Mouse (Mus musculus) layer of hippocampus, postnatal 14 days (tissue): ENCODE results near the gene Slc44a5. TPM values are rescaled to one million over a fixed set of nuclear protein-coding genes. Genes with fewer than 3 reads are reported as not detected.
A peak's percentile ranks its signal among the peaks of the same experiment; 100 is the strongest.
"Not testable (repeated sequence)": the region's sequence is repeated elsewhere in the genome, so short reads cannot be mapped to it uniquely, and the experiment has no call there.

ENCODE experiments used
- DNase-seq, 2 experiments: peaks; one replicate each; pipeline ENCODE4 v3.0.0; 2021 to 2022; ENCODE audit warnings: low spot score in 2 of 2, mixed read lengths in 1 of 2
- total RNA-seq, 2 experiments: library from RNA; stranded (reverse); gene quantifications; 2 replicates each; pipeline ENCODE4 v1.2.3; 2021

Slc44a5 gene
- total RNA-seq, 2 experiments from 2014 or later = 43.2 to 44.9 TPM

- peak; percentile 32 to 65 for DNase-seq
Measured at GRCm38 (mm10) chr3:153968549-153968948, 4.7 kb upstream of the Slc44a5 start.

DNA sequence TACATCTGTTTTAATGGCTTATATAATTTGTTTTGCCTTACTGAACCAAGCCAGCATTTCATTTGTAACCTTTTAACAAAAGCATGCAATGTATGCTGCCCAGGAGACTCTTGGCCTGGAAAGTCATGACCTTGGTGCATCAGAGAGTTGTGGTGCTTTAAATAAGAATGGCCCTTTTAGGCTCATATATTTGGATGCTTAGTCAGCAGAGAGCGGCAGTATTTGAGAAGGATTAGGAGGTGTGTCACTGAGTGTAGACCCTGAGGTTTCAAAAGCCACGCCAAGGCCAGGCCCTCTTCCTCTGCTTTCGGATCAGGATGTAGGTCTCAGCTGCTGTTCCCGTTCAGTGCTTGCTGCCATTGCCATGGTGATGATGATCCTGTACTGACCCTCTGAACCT, 3.8 kb upstream of the Slc44a5 start:
- DNase-seq = no peak

DNA sequence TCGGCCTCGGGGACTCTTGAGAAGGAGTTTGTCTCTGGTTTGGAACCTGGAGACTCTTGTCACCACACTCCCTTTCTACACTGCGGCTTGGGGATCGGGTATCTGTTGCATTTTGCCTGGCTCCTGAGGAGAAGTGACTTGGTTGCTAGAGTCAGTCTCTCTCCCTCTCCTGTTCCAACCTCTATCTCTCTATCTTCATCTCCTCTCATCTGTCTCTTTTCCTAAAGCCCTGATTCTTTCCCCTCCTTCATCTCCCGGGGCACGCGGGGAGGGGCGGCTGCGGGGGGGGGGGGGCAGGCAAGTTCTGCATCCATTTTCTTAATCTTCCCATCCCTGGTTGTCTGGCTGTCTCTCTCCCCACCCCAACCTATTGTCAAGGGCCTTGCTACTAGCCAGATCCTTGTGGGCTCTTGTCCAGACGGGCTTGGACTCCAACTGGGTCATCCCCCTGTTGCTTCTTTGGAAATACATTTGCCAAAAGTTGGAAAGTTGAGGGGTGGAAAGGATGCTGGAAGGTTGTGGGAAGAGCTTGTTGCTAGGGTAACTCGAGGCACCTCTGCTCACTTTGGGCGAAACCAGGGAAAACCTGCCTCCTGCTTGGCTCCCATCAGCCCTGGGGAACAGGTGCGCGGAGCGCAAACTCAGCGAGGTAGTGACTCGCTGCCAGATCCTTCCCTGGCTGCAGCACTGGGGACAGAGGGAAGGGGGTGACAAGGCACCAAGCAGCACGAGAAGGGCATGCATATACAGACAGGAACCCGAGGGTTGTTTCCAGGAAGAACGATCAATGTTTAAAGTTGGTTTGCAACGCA, 919 bp downstream of the Slc44a5 start:
- peak; percentile 27 to 36 for DNase-seq

GRCm38 (mm10) chr3:153975060-153975459, 1.8 kb downstream of the Slc44a5 start:
- DNase-seq = peak; percentile 19 to 41

DNA sequence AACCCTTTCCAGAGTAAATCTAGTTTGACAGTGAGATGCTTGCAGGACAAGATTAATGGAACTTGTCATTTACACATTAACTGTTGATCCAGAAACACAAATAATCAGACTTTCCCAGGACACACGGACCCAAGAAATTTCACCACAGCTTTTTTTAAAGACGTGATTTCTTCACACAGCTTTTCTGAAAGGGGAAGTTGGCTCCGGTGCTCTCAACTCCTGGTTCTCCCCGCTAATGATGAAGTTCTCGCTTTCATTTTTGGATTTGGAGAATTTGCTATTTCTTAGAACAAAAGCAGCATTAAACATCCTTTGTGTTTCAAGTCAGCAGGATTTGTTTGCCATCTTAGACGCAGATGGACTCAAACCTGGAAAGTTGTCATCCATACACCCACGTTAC, 2.6 kb downstream of the Slc44a5 start:
- no peak for DNase-seq

DNA sequence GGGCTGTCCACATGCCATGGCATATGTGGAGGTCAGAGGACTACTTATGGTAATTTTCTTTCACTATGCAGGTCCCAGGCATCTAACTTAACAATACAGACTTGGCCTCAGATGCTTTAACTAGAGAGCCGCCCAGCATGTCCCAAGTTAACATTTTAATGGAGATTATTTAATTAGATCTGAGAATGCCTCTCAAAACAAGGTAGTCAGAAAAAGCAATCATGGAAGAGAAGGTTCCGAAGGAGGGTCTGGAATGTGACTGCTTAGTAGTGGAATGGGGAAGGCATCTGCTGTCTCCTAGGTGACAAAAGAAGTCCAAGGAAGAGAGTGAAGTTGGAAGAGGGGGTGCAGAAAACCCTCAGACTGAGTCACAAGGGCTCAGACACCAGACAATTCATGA, 7.4 kb downstream of the Slc44a5 start:
- no peak for DNase-seq

- DNase-seq = no peak
Measured at GRCm38 (mm10) chr3:153984428-153985340, 11.4 kb downstream of the Slc44a5 start.

GRCm38 (mm10) chr3:153999797-154000528, 26.7 kb downstream of the Slc44a5 start:
- DNase-seq = no peak

DNA sequence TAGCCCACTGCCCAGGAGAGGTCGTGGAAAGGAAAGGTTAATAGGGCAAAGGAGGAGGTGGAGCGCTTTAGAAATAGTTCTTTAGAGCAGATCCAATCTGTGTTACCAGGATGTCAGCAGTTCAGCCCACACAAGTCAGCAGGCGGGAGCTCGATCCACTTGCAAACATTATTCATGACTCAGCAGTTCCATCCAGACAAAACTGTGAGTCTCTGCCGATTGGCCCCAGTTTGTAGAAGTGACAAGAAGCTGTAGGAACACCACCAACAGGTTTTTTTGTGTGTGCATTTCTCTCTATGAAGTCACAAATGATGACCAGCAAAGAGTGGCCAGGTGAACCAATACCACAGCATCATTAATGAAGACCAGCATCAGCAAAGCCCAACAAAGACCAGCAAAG, 28.1 kb downstream of the Slc44a5 start:
- DNase-seq = no peak

GRCm38 (mm10) chr3:154046876-154047275, 73.6 kb downstream of the Slc44a5 start:
- no peak for DNase-seq

- DNase-seq = no peak
Measured at GRCm38 (mm10) chr3:154053331-154053730, 80.1 kb downstream of the Slc44a5 start.

DNA sequence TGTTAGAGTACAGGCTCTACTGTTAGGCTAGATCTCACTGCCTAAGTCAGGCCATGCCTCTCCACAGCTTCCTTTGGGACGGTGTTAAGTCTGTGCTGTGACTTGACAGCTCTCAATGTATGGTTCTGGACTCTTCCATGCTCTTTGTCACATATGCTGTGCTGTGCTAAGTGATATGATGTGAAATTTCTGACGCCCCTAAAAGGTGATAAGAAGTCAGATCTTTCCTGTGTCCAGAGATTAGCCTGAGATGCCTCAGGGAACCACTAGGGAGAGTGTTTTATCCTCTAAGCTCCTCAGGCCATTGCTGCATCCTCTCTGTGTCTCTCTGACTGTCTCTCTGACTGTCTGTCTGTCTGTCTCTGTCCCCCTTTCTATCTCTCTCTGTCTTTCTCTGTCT, 84.2 kb downstream of the Slc44a5 start:
- no peak for DNase-seq

DNA sequence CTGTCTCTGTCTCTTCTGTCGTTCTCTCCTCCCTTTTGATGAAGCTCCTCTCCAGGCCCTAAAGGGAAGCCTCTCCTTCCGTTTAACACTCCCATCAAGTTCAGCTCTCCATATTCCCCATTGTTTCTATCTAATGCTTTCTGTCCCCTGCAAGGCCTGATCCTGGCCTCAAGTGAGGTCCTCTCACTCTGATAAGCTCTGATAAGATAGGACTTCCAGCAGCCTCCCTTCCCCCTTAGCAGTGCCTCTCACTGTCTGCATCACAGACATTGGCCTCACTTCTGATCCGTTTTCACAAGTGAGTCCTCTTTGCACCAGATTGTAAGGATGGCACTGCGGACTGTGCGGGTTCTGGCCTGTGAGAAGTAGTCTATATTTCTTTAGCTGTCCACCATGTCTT, 85.0 kb downstream of the Slc44a5 start:
- DNase-seq = no peak

GRCm38 (mm10) chr3:154071989-154072388, 98.8 kb downstream of the Slc44a5 start:
- not testable (repeated sequence) for DNase-seq

DNA sequence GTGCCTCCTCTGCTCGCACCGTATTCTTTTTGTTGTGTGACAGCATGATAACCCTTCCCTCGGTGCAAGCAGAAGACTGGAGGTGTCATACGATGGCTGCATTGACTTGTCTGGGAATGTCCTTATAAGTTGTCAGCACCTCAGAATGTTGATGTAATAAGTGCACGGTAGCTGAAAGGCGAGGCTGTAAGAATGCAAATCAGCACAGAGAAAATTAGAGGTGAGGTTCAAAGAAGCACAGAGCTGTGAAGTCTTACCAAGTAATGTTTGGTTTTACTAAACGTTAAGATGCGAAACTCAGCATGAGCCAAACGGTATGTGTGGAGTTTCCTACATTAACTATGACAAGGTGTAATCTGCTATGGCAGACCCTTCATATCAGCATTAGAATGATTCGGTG, 102.5 kb downstream of the Slc44a5 start:
- no peak for DNase-seq

DNA sequence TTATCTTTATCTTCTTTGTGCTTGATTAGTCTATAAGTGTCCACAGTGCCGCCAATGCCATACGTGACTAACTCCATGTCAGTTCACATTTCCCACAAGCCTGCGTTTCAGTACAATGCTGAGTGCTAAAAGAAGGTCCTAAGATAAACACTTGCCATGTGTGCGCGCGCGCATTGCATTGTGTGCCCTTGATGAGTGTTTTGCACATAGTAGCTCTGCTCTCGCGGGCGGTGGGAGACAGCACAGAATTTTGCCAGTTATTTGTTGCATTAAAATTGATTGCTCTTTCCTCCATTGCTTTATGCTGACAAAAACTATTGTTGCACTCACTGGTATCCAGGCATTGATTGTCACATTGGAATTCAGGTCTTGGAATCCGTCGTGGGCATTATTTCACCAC, 108.5 kb downstream of the Slc44a5 start:
- DNase-seq = no peak

DNA sequence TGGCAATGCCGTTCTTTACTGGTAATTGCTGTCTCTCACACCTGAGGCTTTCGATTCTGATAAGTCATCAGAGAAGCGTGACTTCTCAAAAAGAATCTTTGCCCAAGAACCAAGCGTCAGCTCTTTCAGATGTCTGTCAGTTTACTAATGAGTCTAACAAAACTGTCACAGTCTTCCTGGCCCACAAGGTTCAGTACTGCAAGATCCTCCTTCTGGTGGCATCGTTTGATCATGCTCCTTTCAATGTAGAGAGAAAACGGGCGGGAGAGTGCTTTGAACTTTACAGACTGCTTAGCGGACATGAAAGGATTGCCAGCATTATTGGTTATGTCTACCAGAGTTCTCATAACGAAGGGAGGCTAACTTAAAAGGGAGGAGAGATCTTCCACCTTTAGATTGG, 109.0 kb downstream of the Slc44a5 start:
- no peak for DNase-seq

GRCm38 (mm10) chr3:154082961-154083360, 109.7 kb downstream of the Slc44a5 start:
- no peak for DNase-seq

GRCm38 (mm10) chr3:154089996-154090395, 116.8 kb downstream of the Slc44a5 start:
- no peak for DNase-seq

- no peak for DNase-seq
Measured at GRCm38 (mm10) chr3:154091468-154092338, 118.5 kb downstream of the Slc44a5 start.
